Mouse (Mus musculus) C2C12 (cell line): ENCODE measurements around the gene Btg4.

Source experiments
- CEBPB ChIP-seq: IDR thresholded peaks from one replicate; pipeline ENCODE4 v1.6.1; 2011; ENCODE audit warnings: low read depth, mild to moderate bottlenecking, control low read depth, moderate library complexity
- CTCF ChIP-seq: IDR thresholded peaks from one replicate; pipeline ENCODE4 v1.5.1; 2011; ENCODE audit not compliant: control insufficient read depth, insufficient read depth, insufficient read length
- FOSL1 ChIP-seq: IDR thresholded peaks from one replicate; pipeline ENCODE4 v1.8.0; 2011; ENCODE audit warnings: mild to moderate bottlenecking, low read length; ENCODE audit not compliant: poor library complexity, insufficient read depth, severe bottlenecking
- MAX ChIP-seq: IDR thresholded peaks from one replicate; pipeline ENCODE4 v1.6.1; 2011; ENCODE audit warnings: mild to moderate bottlenecking, control low read depth
- MYOD1 ChIP-seq: IDR thresholded peaks from one replicate; pipeline ENCODE4 v1.6.1; 2011; ENCODE audit warnings: low read depth; ENCODE audit not compliant: control insufficient read depth, insufficient read length
- MYOG ChIP-seq: IDR thresholded peaks from one replicate; pipeline ENCODE4 v1.6.1; 2011; ENCODE audit not compliant: control insufficient read depth, insufficient read length; ENCODE audit errors: extremely low read depth
- USF1 ChIP-seq: IDR thresholded peaks from one replicate; pipeline ENCODE4 v1.6.1; 2011; ENCODE audit warnings: low read depth, mild to moderate bottlenecking, control low read depth, moderate library complexity

DNA sequence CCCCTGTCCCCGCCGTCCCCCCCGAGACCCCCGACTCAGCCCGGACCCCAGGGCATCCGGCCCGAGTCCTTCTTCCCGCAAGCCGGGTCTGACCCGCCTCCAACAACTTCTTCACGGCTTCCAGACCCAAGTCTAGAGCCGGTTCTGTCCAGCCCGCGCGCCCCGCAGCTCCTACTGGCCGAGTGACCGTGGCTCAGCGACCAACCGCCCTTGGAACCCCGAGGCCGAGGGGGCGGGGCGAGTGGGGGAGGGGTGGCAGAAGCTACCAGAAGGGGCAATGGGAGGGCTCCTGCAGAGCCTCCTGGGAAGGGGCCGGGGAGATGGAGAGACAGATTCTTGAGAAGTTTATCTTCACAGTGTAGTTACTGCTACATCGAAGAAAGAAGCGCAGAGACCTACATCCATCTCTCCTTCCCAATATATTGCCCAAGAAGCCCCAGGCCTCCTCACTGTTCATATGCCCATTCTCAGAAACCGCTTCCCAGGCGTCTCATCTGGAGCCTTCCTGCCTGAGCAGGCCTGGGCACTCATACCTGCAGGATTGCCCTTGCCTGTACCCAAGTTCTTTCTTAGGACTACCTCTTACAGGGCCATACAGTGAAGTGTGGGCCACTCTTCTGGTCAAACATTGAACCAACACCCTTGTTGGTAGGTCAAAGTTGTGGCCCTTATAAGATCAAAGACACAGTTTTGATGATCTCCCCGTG lies 43.3 kb downstream of the Btg4 start:
- no peak for TF ChIP-seq CTCF
- TF ChIP-seq CEBPB, result no peak
- TF ChIP-seq USF1, result no peak
- TF ChIP-seq MYOD1, result no peak
- TF ChIP-seq MYOG, result no peak
- no peak for TF ChIP-seq MAX
- no peak for TF ChIP-seq FOSL1
